Mouse (Mus musculus) heart, postnatal 0 days (tissue): ENCODE measurements at regions not wholly inside any gene's neighbourhood (a gene's known extent, or its start where the extent isn't known, plus 50 kb on each side); places are given as distances from the start of the nearest gene placed in this dataset.

Experiments used
- CTCF ChIP-seq: IDR thresholded peaks from 2 replicates; pipeline ENCODE4 v1.5.1; 2016; ENCODE audit warnings: antibody characterized with exemption, control low read depth, low read depth
- EP300 ChIP-seq: IDR thresholded peaks from 2 replicates; pipeline ENCODE4 v1.6.1; 2016; ENCODE audit warnings: antibody characterized with exemption, low read depth

DNA sequence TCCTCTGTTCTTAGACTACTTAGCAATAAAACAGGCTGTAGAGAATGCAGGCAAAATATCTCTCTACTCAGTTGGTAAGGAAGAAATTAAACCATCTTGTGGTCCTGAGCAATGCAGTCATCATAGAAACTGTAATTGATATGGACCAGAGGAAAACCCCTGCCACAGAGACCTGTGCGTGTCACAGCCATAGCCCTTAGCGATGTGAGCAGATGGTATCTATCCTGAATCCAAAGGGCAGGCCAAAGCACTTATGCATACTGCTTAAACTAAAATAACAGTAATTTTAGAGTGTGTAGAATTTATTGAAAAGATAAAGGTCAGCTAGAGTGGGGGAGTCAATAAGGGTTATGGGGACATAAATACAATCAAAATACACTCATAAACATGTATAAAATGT, 212.0 kb downstream of the Kcnrg start:
- TF ChIP-seq CTCF = no peak
- no peak for TF ChIP-seq EP300
